Mouse (Mus musculus) spleen, adult 18-20 months (tissue): ENCODE results near the gene Phldb2.
A peak's percentile ranks its signal among the peaks of the same experiment; 100 is the strongest.

Experiments used
- DNase-seq, 2 experiments: peaks; one replicate each; pipeline ENCODE4 v3.0.0; 2022; ENCODE audit warnings: mixed read lengths in 2 of 2

Gene Phldb2

GRCm38 (mm10) chr16:45953394-45953793, at the start of gene Phldb2:
Phldb2 (minus strand) TSS chr16:45953598.
- DNase-seq: no peak

DNA sequence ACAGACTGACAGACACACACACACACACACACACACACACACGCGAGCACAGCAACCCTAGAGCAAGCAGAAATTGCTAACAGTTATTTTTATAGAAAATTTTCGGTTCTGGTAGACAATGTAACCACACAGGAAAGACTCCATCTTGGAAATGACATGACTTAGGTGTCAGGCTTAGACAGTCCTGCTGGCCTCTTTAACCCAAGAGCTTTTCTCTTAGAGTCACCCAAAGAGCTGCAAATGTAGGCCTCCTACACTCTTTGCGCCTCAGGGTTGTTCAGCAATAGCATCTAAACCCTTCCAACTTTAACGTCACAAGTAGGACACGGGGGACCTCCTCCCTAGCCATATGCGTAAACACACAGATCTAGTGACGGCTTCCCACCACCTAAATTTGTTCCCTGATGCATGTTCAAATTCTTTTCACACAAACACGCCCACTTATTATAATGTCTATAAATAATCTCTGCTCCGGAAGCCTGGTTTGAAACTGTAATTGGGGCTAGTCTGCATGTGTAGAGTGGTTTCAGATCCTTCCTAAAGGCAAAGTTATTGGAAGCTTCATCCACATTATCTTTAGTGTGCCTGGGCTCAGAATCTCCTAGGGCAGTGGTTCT, 48.3 kb upstream of the Phldb2 start:
- DNase-seq: no peak

DNA sequence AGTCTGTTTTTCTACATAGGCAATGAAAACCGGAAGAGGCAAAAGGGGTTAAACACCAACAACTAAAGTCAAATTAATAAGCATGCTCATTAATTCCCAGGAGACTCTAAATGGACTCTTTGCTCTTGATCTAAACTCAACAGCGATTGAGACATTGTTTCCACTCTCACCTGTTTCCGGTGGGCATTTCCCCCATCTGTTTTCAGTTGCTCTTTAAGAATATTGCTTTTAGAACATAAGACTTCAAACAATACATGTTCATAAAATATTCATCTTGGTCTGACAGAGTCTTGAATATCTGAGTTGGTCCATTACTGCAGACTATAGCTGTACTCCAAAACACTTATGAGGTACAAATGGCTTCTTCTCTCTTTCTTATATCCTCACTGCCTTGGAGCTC, 47.6 kb upstream of the Phldb2 start:
- no peak for DNase-seq

DNA sequence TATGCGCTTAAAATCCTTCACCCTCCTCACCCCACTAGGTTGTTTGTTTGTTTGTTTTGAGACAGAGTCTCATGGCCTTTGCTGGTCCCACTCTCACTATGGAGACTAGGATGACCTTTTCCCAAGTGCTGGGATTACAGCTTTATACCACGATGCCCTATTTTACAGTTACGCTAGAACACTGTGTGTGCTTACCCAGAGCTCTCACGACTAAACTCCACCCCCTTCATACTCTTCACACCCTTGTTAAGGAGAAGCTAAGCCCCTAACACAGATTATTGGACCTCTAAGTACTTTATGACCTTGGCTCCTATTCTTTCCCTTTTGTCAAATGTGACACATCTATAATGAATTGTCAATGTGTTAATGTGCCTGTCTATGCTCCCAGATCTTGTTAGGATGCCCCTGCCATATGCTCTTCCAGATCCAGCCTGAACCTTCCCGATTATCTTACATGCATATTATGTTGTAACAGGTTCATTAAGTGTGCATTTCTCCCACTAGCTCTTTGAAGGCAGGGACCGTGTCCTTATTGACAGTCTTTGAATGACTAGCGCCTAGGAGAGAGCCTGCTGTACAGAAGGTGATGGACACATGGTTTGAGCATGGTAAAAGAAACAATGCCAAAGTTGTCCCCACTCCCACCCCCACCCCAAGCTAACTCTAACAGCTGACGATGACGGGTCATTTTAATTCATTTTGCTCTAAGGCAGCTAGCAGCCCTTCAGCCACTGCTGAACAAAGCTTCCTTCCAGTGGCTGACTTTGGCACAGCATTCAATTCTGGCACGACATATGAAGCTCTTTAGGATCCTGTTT, 46.2 kb upstream of the Phldb2 start:
- no peak for DNase-seq

DNA sequence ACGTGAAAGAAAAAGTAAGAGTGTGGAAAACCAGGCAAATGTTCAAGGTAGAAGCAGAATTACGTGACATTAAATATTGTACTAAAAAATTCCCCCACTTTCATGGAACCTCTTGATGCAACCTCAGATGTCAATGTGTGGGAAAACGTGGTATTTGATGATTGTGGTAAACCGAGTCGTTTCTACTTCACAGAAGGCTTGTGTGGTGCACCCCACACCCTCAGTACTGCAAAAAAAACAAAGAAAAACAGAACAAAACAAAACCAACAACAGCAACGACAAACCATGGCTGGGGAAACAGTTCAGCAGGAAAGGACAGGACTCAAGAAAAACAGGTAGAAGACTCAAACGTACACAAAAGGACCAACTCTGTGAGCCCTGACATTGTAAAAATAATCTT, 44.8 kb upstream of the Phldb2 start:
- DNase-seq: no peak

GRCm38 (mm10) chr16:45990901-45991676, 37.7 kb upstream of the Phldb2 start:
- DNase-seq: no peak

DNA sequence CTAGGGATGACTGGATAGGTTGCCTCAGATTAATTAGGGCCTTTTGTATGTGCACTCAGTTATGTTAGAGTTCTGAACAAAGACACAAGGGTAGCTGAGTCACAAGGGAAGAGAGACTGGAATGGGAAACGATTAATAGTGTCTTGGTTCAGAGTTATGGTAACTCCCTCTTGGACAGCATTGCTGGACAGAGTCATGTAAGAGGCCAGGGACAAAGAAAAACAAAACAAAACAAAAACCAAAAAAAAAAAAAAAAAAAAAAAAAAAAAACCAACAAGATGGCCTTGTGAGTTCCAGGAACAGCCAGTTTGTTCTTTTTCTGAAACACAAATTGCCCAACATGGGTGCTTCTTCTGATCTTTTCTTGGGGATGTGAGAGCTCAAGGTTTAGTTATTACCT, 32.8 kb upstream of the Phldb2 start:
- no peak for DNase-seq

DNA sequence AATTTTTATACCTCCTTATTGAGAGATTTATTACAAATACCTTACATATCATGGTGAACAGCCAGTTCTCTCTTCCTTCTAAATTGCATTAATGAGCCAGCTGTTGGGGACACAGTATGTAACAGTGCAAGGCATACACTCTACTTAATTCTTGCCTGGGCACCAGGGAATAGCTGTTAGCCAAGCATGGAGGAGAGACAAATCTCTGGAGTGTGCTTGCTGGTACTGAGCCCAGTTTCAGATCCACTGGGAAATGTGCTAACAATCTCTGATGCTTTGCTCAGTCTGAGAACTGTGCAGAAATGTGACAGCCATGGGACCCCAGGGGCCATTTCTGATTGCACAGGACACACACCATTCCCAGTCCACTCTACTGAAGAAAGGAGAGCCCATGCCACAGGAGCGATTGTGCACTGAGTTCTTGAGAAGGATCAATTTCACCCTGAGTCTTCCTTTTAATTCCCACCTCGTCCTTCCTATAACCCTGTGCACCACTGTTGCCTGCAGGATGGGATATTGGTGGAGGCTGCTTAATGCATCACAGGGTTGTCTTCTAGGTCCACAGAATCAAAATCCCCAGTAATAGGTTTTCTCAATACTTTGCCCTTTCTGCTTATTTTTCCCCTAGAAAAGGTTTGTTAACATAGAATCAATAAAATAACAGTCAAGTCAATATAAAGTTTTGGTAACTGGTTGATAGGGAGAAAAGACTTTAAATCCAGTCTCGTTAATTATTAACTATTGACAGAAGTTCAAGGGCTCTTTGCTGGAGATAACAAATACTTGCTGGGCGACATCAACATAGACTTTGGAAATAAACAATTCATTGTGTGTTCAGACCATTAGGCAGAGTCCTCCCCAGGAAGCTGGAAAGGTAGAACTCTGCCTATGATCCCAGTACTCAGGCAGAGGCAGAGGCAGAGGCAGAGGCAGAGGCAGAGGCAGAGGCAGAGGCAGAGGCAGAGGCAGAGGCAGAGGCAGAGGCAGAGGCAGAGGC, 31.5 kb upstream of the Phldb2 start:
- no peak for DNase-seq

DNA sequence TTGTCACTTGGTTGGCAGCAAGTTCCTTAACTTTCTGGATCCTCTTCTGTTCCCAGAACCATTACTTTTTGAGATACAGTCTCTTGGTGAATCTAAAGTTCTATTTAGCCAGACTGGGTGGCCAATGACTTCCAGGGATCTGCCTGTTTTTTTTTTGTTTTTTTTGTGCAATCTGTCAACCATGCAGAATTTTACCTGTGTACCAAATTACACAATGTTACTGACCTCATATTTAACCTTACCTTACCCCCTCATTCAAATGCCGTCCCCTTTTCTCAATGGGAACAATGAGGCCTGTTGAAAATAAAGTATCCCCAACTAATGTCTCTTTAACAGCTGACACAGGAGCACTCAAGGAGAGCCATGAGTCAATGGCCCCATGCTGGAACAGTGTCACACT, 22.9 kb upstream of the Phldb2 start:
- DNase-seq: no peak

GRCm38 (mm10) chr16:45973959-45974686, 20.7 kb upstream of the Phldb2 start:
- no peak for DNase-seq

DNA sequence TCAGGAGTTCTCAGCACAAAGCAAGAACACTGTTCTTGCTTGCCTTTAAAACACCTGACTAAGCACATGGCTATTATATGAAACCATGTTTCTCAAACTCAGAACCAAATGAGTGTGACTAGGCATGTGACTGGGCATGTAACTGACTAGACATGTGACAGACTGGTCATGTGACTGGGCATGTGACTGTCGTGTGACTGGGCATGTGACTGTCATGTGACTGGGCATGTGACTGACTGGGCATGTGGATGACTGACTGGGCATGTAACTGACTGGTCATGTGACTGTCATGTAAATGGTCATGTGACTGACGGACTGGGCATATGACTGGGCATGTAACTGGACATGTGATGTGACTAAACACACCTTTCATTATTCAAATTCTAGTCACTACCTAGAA, 16.8 kb upstream of the Phldb2 start:
- no peak for DNase-seq

GRCm38 (mm10) chr16:45968716-45969115, 15.3 kb upstream of the Phldb2 start:
- no peak for DNase-seq

DNA sequence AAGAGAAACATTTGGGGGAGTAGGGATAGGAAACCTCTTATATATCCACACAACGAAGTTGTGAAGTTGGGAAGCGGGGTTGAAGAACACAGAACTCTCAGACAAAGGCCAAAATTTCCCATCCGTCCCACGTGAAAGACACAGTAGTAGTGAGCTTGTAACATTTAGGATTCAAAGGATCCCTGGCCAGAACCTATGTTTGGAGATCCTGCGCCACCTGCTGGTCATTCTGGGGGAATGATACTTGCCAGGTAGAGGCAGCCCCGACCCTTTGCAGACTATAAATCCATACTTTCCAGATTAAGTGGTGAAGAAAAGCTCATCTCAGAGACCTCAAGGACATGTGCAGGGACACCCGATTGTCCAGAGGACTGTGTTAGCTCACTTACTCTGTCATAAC, 14.1 kb upstream of the Phldb2 start:
- DNase-seq: peak in 1 of 2 experiments; percentile 60

DNA sequence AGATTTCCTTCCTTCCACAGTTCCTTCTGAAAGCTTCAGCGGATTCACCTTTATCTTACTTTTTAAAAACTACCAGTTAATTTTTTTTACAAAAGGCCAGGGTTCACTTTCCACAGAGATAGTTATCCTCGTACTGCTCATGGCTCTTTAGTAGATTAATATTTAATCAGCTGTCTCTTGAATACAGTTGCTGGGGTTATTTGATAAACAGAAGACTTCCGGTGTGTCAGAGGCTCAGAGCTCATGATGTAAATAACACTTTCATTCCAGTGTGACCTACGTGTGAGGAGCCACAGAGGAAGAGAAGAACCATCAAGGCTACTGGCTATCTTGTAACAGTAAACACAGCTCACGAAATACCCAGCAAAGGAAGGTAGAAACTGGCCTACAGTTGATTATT, 13.2 kb upstream of the Phldb2 start:
- DNase-seq: no peak

DNA sequence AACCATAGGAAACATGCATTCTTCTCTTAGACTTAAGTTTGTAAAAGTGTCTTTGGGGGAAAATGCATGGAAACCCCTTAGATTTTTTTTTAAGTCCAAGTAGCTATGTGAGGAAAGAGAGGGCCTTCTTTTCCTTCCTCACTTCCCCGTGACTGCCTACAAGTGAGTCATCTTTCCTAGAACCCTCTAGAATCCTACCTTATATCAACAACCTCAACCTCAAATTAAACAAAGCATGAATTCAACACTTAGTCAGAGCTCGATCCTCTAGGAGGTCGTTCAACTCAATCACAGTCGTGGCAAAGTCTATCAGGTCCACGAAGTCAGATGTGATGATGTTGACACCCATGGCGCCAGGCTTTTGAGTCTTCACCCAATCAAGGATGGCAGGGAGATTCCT, 11.4 kb upstream of the Phldb2 start:
- no peak for DNase-seq

DNA sequence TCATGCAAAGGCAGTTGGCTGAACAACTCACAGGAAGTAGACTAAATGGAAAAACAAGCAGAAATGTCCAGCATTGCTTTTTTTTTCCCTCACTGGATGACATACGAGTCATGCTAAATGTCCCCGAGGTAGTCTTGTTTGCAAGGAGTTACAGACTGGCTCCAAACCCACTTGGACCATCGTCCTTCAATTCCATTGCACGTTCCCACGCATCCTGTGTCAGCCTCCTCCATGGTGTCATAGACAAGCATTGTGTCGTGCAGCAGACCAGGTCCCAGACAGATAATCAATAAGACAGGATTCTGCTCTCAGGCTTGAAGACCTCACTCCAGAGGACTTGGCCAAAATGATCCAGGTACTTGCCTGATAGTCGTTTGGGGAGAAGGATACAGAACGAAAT, 10.4 kb upstream of the Phldb2 start:
- DNase-seq: no peak

GRCm38 (mm10) chr16:45963088-45963487, 9.7 kb upstream of the Phldb2 start:
- no peak for DNase-seq

DNA sequence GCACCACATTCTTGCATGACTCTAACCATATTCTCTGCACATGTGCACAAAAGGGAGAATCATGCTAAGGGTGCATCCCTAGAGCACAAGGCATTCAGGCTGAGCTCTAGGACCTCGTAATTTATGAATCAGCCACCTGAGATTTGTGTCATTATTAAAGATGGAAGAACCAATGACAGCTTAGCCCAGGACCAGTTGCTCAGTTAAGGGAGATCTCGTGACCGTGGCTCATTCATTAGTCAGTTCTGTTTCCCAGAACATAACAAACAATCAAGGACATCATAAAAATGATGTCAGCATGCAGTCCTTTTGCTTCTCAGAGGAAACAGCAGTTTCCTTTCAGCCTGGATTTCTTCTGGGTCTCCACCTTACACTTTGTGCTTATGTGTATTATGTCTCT, 7.6 kb upstream of the Phldb2 start:
- no peak for DNase-seq

DNA sequence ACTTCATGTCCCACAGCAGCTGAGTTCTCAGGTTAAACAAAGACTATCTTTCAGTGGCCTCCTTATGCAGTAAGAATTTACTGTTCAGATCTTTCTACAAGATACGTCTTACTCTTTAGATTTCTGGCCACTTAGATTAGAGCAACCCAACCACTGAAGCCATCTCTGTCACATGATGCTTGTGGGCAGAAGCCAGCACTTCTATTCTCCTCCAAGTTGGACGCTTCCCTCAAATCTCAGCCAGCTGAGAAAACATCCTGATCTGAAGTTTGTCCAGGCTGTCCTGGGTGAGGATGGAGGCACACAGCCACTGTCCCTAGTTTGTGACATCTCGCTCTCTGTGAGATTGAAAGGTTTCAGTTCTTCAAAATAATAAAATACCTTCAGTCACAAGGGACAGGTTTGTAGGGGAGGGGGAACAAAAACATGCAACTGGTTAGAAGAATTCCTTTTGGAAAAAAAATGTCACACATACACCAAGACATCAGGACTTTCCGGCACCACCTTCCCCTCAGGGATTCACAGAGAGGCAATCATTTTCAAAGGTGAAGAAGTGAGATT, 3.1 kb upstream of the Phldb2 start:
- DNase-seq: no peak

GRCm38 (mm10) chr16:45952501-45952900, 897 bp downstream of the Phldb2 start:
- no peak for DNase-seq

DNA sequence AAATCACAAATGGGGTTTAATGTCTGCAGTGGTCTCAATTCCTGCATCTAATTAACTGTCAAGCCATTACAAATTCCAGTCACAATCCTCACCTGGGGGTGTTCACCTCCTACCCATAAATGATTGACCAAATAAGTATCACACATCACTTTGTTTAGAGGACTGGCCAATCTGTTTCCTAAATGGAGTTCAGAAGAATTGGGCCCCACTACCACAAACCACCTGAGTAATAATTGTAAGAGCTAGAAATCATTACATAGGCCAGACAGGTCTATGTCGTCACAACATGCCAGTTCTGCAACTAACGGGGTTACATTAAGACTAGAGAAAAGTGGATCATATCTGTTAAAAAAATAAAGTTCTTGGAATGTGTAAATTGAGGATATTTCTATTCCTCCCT, 1.4 kb downstream of the Phldb2 start:
- no peak for DNase-seq

- no peak for DNase-seq
These were observed 7.1 kb downstream of the Phldb2 start for GRCm38 (mm10) chr16:45946335-45946734.
